Mouse (Mus musculus) heart, adult 2 months (tissue): ENCODE measurements around the gene Atg7. TPM values are rescaled to one million over a fixed set of nuclear protein-coding genes. Genes with fewer than 3 reads are reported as not detected.
A peak's percentile ranks its signal among the peaks of the same experiment; 100 is the strongest.

Source experiments
- DNase-seq, 2 experiments: peaks; one replicate each; pipeline ENCODE4 v3.0.0; 2021
- H3K27ac ChIP-seq: fragments of 200-600 bp; 2 replicates; pipeline ENCODE4 v1.8.1; 2022
- H3K27me3 ChIP-seq: fragments of 200-500 bp; 2 replicates; pipeline ENCODE4 v1.6.1; 2012; ENCODE audit warnings: mild to moderate bottlenecking, low read length, inconsistent platforms, mixed read lengths; ENCODE audit not compliant: control insufficient read depth, insufficient read depth
- H3K36me3 ChIP-seq: fragments of 200-500 bp; 2 replicates; pipeline ENCODE4 v1.6.1; 2012; ENCODE audit warnings: low read length, inconsistent platforms; ENCODE audit not compliant: control insufficient read depth, insufficient read depth
- H3K4me1 ChIP-seq: fragments of 200-500 bp; 2 replicates; pipeline ENCODE4 v1.6.1; 2011; ENCODE audit warnings: low read length; ENCODE audit not compliant: control insufficient read depth, insufficient read depth
- H3K4me3 ChIP-seq: fragments of 200-600 bp; 2 replicates; pipeline ENCODE4 v1.8.1; 2022
- H3K79me2 ChIP-seq: fragments of 200-500 bp; replicated peaks from 2 replicates; pipeline ENCODE4 v1.6.1; 2012; ENCODE audit warnings: mild to moderate bottlenecking, inconsistent platforms, low read length, moderate library complexity, mixed read lengths; ENCODE audit not compliant: control insufficient read depth, insufficient read depth
- H3K9ac ChIP-seq: fragments of 200-500 bp; 2 replicates; pipeline ENCODE4 v1.6.1; 2012; ENCODE audit warnings: low read depth, mild to moderate bottlenecking, control low read depth, inconsistent platforms, low read length, mixed read lengths
- CTCF ChIP-seq: fragments of 200-600 bp; IDR thresholded peaks from 2 replicates; pipeline ENCODE4 v1.8.1; 2022; ENCODE audit warnings: antibody characterized with exemption, mild to moderate bottlenecking, moderate library complexity
- EP300 ChIP-seq: fragments of 200-500 bp; IDR thresholded peaks from 2 replicates; pipeline ENCODE4 v1.6.1; 2011; ENCODE audit warnings: low read depth, low read length, control low read depth; ENCODE audit not compliant: insufficient read depth
- POLR2A ChIP-seq: fragments of 200-500 bp; IDR thresholded peaks from 2 replicates; pipeline ENCODE4 v1.6.1; 2011; ENCODE audit warnings: mild to moderate bottlenecking, low read depth, low read length, control low read depth; ENCODE audit not compliant: insufficient read depth
- WGBS: fragments of 180-500 bp; shearing (Covaris S2); methylation state at CpG from one replicate; pipeline ENCODE4 v1.1.7; 2018; 5-methylcytosine and 5-hydroxymethylcytosine counted together
- intact Hi-C: fragments of 180-260 bp; cut with DNase I; formaldehyde crosslinking; loops from one replicate; pipeline ENCODE4 v1.15.1; 2025
- polyA plus RNA-seq: library from polyadenylated mRNA; depleted of rRNA; stranded (reverse); fragments of >200 nt; gene quantifications from 2 replicates; pipeline ENCODE4 v1.2.3, GENCODE M21; 2012
- total RNA-seq, 2 experiments: library from RNA; stranded (reverse); gene quantifications; 2 replicates each; pipeline ENCODE4 v1.2.3; 2021

The Atg7 gene
- total and polyA plus RNA-seq, 3 experiments = 9.9 to 11.1 (median 10.7) TPM

- Histone ChIP-seq H3K27me3 (no peaks in the 10 kb centered on the region), H3K27ac (peak overlapping the region; percentile 28; the same call in 1 of the 2 replicates), H3K79me2 (peaks cover 13% of the 10 kb centered on the region), H3K9ac (no peak overlapping the region), H3K4me1 (peaks cover 51% of the 10 kb centered on the region), H3K4me3 (no peak overlapping the region), H3K36me3 (no peaks in the 10 kb centered on the region; the same call in 1 of the 2 replicates)
- DNase-seq = no peak
- intact Hi-C loops = no loop called here
- TF ChIP-seq EP300 (no peak), CTCF (no peak), POLR2A (no peak)
- 63% methylated on average over 7 of the region's 7 CpGs for WGBS
Observed at GRCm38 (mm10) chr6:114868656-114869055, 225.8 kb downstream of the Atg7 start.

GRCm38 (mm10) chr6:114869501-114870076, 226.7 kb downstream of the Atg7 start:
- peaks cover 12% of the 10 kb centered on the region for H3K79me2 ChIP-seq
- intact Hi-C loops = loop anchor here (5.0 kb wide), 1 partner anchor 142 kb away; no protein-coding TSS in a partner anchor
- H3K27ac ChIP-seq = peak overlapping the region; percentile 43
- H3K9ac ChIP-seq = no peak overlapping the region
- DNase-seq = no peak
- no peak for TF ChIP-seq EP300
- no peak for TF ChIP-seq CTCF
- TF ChIP-seq POLR2A = no peak
- H3K27me3 ChIP-seq = no peaks in the 10 kb centered on the region
- peaks cover 55% of the 10 kb centered on the region for H3K4me1 ChIP-seq
- 51% methylated on average over 6 of the region's 6 CpGs for WGBS
- no peak overlapping the region for H3K4me3 ChIP-seq
- H3K36me3 ChIP-seq = no peaks in the 10 kb centered on the region; the same call in 1 of the 2 replicates

GRCm38 (mm10) chr6:114871010-114871660, 228.2 kb downstream of the Atg7 start:
- peaks cover 51% of the 10 kb centered on the region for H3K4me1 ChIP-seq
- H3K79me2 ChIP-seq = peaks cover 8% of the 10 kb centered on the region
- peak in 1 of 2 experiments; percentile 21 for DNase-seq
- no peak overlapping the region for H3K9ac ChIP-seq
- no peaks in the 10 kb centered on the region for H3K27me3 ChIP-seq
- TF ChIP-seq POLR2A (no peak), CTCF (no peak), EP300 (no peak)
- no peak overlapping the region for H3K27ac ChIP-seq
- no peak overlapping the region for H3K4me3 ChIP-seq
- WGBS = 89% methylated on average over 14 of the region's 14 CpGs
- no peaks in the 10 kb centered on the region; the same call in 1 of the 2 replicates for H3K36me3 ChIP-seq
- intact Hi-C loops = loop anchor here (5.0 kb wide), 1 partner anchor 144 kb away; no protein-coding TSS in a partner anchor

GRCm38 (mm10) chr6:114873808-114874137, 230.9 kb downstream of the Atg7 start:
- H3K4me3 ChIP-seq = peak overlapping the region; percentile 55
- peak overlapping the region; percentile 83 for H3K9ac ChIP-seq
- 40% methylated on average over 3 of the region's 3 CpGs for WGBS
- peaks cover 8% of the 10 kb centered on the region; the same call in 1 of the 2 replicates for H3K36me3 ChIP-seq
- DNase-seq = no peak
- TF ChIP-seq EP300 (no peak), POLR2A (no peak), CTCF (no peak)
- H3K27ac ChIP-seq = peak overlapping the region; percentile 95
- peaks cover 14% of the 10 kb centered on the region for H3K79me2 ChIP-seq
- peaks cover 52% of the 10 kb centered on the region for H3K4me1 ChIP-seq
- H3K27me3 ChIP-seq = no peaks in the 10 kb centered on the region
- intact Hi-C loops = loop anchor here (5.0 kb wide), 1 partner anchor 146 kb away; no protein-coding TSS in a partner anchor

- Histone ChIP-seq H3K4me1 (peaks cover 50% of the 10 kb centered on the region), H3K27me3 (no peaks in the 10 kb centered on the region), H3K79me2 (peaks cover 15% of the 10 kb centered on the region), H3K9ac (peak overlapping the region; percentile 83), H3K4me3 (peak overlapping the region; percentile 55), H3K27ac (peak overlapping the region; percentile 95), H3K36me3 (peaks cover 9% of the 10 kb centered on the region; the same call in 1 of the 2 replicates)
- TF ChIP-seq EP300 (no peak), CTCF (peak; percentile 28; the same call in 1 of the 2 replicates)
- DNase-seq = peak; percentile 55 to 66
- intact Hi-C loops = loop anchor here (5.0 kb wide), 1 partner anchor 147 kb away; no protein-coding TSS in a partner anchor
- WGBS = 5% methylated on average over 19 of the region's 19 CpGs
Observed at GRCm38 (mm10) chr6:114874138-114874928, 231.4 kb downstream of the Atg7 start.
